Mouse (Mus musculus): ENCODE data around the gene Map2.

Map2 gene

DNA sequence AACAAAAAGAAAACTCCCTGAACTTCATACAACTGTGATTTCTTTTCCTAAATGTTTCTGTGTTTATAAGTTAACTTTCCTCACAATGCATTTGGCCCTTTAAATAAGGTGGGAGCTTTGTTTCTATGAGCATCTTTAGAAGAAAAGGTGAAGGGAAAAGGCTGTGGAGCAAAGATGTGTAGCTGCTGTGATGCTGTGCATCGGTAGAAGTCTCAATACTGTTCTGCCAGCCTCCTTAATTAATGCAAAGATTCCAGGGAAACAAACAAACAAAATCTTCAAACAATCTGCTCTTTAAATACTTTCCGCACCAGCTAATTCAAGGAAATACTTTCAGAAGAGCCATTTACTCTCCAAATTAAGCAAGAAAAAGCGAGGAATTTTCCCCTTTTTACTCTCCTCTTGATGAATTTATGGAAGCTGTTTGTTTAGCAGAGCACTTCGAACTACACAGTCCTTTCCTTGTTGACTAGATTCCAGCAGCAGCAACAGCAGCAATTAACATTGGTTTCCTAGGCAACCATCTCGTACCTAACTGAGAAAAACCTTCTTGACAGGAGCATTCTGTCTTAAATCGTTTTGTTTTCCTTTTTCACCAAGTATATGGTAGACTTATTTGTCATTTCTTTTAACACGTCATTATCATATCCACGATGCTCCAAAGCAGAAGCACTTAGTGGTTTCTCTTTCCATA, 220.0 kb downstream of the Map2 start:
- DNase-seq (ENCODE audit: low spot score) = peak; percentile 38

- no peak for DNase-seq (ENCODE audit: low spot score)
Measured at GRCm38 (mm10) chr1:66395826-66396225, 220.8 kb downstream of the Map2 start.

GRCm38 (mm10) chr1:66401902-66402301, 226.8 kb downstream of the Map2 start:
- peak; percentile 39 for DNase-seq (ENCODE audit: low spot score)

DNA sequence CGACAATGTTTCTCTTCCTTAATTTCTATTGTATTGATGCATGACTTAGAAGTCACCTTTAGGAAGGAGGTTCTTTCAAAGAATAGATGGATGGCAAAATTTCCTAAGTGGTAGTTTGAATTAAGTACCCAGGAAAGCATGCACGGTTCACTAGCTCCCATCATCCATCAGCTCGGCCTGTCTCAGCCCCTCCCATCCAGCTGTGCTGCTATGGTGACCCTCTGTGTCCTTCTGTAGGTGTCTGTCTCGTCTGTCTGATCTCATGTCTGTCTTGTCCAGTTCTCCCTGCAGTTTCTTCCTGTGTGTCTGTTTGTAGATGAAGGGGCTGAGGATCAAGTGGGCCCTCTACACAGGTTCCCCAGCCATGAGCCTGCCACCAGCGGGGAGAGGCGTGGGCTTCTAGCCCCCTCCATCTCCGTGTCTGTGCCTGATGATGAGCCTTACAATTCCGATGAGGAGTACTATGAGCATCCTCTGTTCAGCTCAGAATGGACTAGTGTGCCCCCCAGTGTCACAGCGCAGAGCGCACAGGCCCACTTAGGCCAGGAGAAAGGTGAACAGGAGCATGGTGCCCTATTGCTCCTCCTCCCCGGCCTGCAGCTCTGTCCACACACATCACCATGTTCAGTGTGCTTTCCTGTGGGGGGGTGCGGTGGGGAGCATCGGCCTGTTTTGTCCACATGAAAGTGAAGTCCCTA, 232.3 kb downstream of the Map2 start:
- peak; percentile 30 for DNase-seq (ENCODE audit: low spot score)

GRCm38 (mm10) chr1:66418360-66418759, 243.3 kb downstream of the Map2 start:
- DNase-seq (ENCODE audit: low spot score) = no peak

DNA sequence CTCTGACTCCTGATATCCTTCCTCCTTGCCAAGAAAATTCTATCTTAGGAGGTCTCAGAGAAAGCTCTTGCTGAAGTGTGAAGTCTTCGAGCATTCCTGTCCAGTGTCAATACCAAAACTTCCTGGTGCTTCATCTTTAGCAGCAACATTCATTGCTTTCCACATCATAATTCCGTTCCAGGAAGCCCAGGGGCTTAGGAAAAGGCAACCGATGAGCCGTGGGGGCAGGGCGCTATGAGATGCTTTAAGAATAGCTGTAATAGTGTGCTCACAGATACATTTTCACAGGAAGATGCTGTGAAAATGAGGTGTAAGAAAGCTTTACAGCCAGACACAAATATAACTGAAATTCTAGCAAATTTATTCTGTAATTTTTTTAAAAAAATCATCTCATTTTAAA, 251.0 kb downstream of the Map2 start:
- no peak for DNase-seq (ENCODE audit: low spot score)

GRCm38 (mm10) chr1:66430962-66431361, 255.9 kb downstream of the Map2 start:
- DNase-seq (ENCODE audit: low spot score) = no peak

GRCm38 (mm10) chr1:66431472-66431871, 256.4 kb downstream of the Map2 start:
- DNase-seq (ENCODE audit: low spot score) = no peak

GRCm38 (mm10) chr1:66438069-66438468, 263.0 kb downstream of the Map2 start:
- DNase-seq (ENCODE audit: low spot score) = no peak

GRCm38 (mm10) chr1:66442922-66443321, 267.8 kb downstream of the Map2 start:
- DNase-seq (ENCODE audit: low spot score) = no peak

GRCm38 (mm10) chr1:66449471-66449870, 274.4 kb downstream of the Map2 start:
- no peak for DNase-seq (ENCODE audit: low spot score)

- DNase-seq (ENCODE audit: low spot score) = no peak
Measured at GRCm38 (mm10) chr1:66456580-66456979, 281.5 kb downstream of the Map2 start.

- no peak for DNase-seq (ENCODE audit: low spot score)
Measured at GRCm38 (mm10) chr1:66457747-66458146, 282.7 kb downstream of the Map2 start.

DNA sequence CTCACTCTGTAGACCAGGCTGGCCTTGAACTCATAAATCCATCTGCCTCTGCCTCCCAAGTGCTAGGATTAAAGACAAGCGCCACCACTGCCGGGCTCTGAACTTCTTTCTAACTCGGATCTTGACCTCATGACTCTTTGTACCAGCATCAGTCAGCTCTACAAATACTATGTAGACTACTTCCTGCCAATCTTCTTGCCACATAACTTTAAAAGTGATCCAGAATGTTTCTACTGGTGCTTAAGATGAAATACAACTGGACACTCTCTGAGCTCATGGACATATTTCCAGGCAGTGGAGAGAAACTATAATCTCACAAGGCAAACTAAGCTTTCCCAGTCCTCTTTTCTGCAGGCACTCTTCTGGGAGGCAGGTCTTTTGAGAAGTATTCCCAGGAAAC, 284.3 kb downstream of the Map2 start:
- no peak for DNase-seq (ENCODE audit: low spot score)

DNA sequence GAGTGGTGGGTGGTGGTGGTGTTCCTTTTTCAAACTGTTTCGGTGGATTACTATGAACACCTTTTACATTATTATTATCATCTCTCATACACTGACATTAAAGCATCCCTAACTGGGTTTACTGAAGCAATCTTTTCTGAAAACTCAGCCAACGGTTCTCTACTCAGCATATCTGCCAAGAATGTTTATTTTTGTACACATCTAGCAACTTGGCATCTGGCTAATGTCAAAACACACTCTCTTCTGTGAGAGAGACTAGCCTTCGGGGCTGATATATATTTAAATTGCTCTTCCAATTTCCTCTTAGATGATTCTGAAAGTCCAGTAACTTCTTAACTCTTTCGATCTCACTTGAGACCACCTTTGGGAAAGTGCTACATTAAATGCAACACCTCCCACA, 285.8 kb downstream of the Map2 start:
- DNase-seq (ENCODE audit: low spot score) = no peak

GRCm38 (mm10) chr1:66467821-66468703, 293.0 kb downstream of the Map2 start, which contains the start of gene Unc80:
Gene Unc80 (plus strand): TSS chr1:66468367.
- DNase-seq (ENCODE audit: low spot score) = peak; percentile 75

GRCm38 (mm10) chr1:66468704-66469020, 293.6 kb downstream of the Map2 start:
- peak; percentile 33 for DNase-seq (ENCODE audit: low spot score)

DNA sequence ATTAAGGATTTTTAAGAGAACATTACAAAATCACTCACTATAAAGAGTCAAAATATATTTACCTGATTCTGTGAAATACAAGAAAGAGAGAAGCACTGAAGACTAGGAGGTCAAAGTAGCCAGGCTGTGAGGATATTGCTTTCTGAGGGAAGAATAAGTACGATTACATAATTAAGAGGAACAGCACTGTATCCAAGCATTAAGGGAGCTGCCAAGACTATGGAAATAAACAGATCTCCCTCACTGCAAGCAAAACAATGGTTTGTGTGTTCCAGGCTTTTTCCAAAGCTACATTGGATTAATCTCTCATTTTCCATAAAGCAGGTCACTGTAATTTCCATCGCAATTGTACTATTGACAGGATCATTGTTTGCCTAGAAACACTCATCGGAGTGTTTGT, 307.7 kb downstream of the Map2 start:
- no peak for DNase-seq (ENCODE audit: low spot score)

All from retina, embryonic 14.5 days (tissue).